Mouse (Mus musculus): ENCODE results near the gene Chn2. TPM values are rescaled to one million over a fixed set of nuclear protein-coding genes. Genes with fewer than 3 reads are reported as not detected.

The Chn2 gene
- polyA plus RNA-seq, 1 experiment = 22.8 TPM

DNA sequence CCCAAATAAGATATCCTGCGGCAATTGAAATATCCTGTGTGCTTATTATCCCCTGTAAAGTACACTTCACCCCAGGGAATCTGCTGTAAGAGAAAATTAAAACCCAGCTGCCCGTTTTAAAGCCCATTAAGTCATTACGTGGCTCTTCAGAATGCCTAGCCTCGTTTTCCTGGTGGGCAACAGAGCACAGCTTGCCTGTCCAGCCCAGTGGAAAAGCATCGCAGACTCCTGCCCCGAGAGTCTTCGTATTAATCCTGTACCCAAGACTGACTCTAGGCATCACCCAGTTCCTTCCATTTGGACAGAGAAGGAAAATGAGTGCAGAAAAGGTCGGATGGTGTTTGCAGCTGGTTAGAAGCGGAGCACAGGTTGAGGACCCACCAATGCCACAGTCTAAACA, 29.0 kb upstream of the Chn2 start:
- no peak overlapping the region for H3K4me3 ChIP-seq (ENCODE audit: insufficient read depth, low read depth, low read length)
- no peaks in the 10 kb centered on the region for H3K36me3 ChIP-seq (ENCODE audit: control insufficient read depth, insufficient read depth, low read length)
- no peak for DNase-seq
- no peak overlapping the region for H3K27ac ChIP-seq (ENCODE audit: insufficient read depth, low read depth, low read length)
- WGBS = 67% methylated on average over 9 of the region's 9 CpGs
- no peaks in the 10 kb centered on the region for H3K27me3 ChIP-seq (replicated peaks; ENCODE audit: control insufficient read depth, insufficient read depth, low read length)
- TF ChIP-seq POLR2A (IDR thresholded peaks at IDR 0.05; ENCODE audit: low read depth, low read length) = no peak
- H3K4me1 ChIP-seq (ENCODE audit: control insufficient read depth, insufficient read depth, low read length) = no peaks in the 10 kb centered on the region

GRCm38 (mm10) chr6:54012163-54012562, 27.2 kb upstream of the Chn2 start:
- no peaks in the 10 kb centered on the region for H3K4me1 ChIP-seq (ENCODE audit: control insufficient read depth, insufficient read depth, low read length)
- 92% methylated on average over 1 of the region's 1 CpGs for WGBS
- H3K36me3 ChIP-seq (ENCODE audit: control insufficient read depth, insufficient read depth, low read length) = no peaks in the 10 kb centered on the region
- no peak overlapping the region for H3K27ac ChIP-seq (ENCODE audit: insufficient read depth, low read depth, low read length)
- no peak for TF ChIP-seq CTCF (conservative IDR thresholded peaks at IDR 0.05; ENCODE audit: insufficient read depth, insufficient read length, low read depth, low read length)
- TF ChIP-seq POLR2A (IDR thresholded peaks at IDR 0.05; ENCODE audit: low read depth, low read length) = no peak
- H3K4me3 ChIP-seq (ENCODE audit: insufficient read depth, low read depth, low read length) = no peak overlapping the region
- no peak for DNase-seq
- H3K27me3 ChIP-seq (replicated peaks; ENCODE audit: control insufficient read depth, insufficient read depth, low read length) = no peaks in the 10 kb centered on the region

DNA sequence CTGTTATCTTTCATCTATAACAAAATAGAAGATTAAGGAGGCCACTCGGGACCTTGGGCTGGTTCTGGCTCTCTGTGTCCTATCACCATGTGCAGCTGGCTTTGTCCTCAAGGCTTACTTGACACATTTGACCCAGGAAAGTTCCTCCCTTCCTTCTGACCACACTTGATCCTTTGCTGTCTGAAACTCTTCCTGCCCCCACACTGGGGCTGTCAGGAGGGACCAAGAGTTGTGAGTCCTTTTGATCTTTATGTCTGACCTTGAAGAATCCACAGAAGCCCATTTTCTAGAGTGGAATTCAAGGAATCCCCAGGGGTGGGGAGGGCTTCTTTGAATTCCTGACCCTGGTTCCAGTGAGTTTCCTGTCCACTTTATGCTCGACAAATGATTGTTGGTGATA, 21.3 kb upstream of the Chn2 start:
- H3K4me3 ChIP-seq (ENCODE audit: insufficient read depth, low read depth, low read length) = no peak overlapping the region
- WGBS = 54% methylated on average over 2 of the region's 2 CpGs
- DNase-seq = peak; percentile 76

DNA sequence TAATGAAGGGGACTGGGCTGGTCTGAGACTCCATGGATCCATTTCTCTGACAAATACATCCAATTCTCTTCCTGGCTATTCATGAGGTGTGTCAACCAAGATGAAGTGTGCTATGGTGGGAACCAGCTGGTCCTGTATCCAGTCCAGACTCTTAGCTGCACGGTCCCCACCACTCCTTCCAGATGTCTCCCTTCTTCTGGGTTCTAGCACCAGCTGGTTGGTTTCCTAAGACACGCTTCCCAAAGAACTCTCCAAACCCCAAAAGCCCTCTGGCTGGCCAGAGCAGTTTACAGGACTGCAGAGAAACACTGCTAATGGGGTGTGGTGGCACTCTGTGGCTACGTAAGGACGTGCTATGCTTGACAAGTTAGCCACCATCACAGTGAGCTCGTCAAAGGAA, 20.5 kb upstream of the Chn2 start:
- DNase-seq = no peak

More for the DNA sequence above, 21.3 kb upstream of the Chn2 start:
- H3K4me1 ChIP-seq (ENCODE audit: control insufficient read depth, insufficient read depth, low read length) = peaks cover 2% of the 10 kb centered on the region; the same call in 1 of the 2 replicates
- no peaks in the 10 kb centered on the region for H3K27me3 ChIP-seq (replicated peaks; ENCODE audit: control insufficient read depth, insufficient read depth, low read length)
- H3K27ac ChIP-seq (ENCODE audit: insufficient read depth, low read depth, low read length) = no peak overlapping the region
- TF ChIP-seq POLR2A (IDR thresholded peaks at IDR 0.05; ENCODE audit: low read depth, low read length) = no peak
- no peak for TF ChIP-seq CTCF (conservative IDR thresholded peaks at IDR 0.05; ENCODE audit: insufficient read depth, insufficient read length, low read depth, low read length)
- no peaks in the 10 kb centered on the region for H3K36me3 ChIP-seq (ENCODE audit: control insufficient read depth, insufficient read depth, low read length)

GRCm38 (mm10) chr6:54021123-54021789, 18.1 kb upstream of the Chn2 start:
- Histone ChIP-seq H3K27me3 (replicated peaks; ENCODE audit: control insufficient read depth, insufficient read depth, low read length) (no peaks in the 10 kb centered on the region), H3K4me1 (ENCODE audit: control insufficient read depth, insufficient read depth, low read length) (peaks cover 2% of the 10 kb centered on the region; the same call in 1 of the 2 replicates), H3K4me3 (ENCODE audit: insufficient read depth, low read depth, low read length) (no peak overlapping the region), H3K36me3 (ENCODE audit: control insufficient read depth, insufficient read depth, low read length) (no peaks in the 10 kb centered on the region), H3K27ac (ENCODE audit: insufficient read depth, low read depth, low read length) (peak overlapping the region; percentile 69)
- TF ChIP-seq CTCF (conservative IDR thresholded peaks at IDR 0.05; ENCODE audit: insufficient read depth, insufficient read length, low read depth, low read length) (no peak), POLR2A (IDR thresholded peaks at IDR 0.05; ENCODE audit: low read depth, low read length) (no peak)
- peak; percentile 89 for DNase-seq
- WGBS = 24% methylated on average over 15 of the region's 15 CpGs

More for the DNA sequence above, 20.5 kb upstream of the Chn2 start:
- no peak overlapping the region for H3K4me3 ChIP-seq (ENCODE audit: insufficient read depth, low read depth, low read length)
- H3K36me3 ChIP-seq (ENCODE audit: control insufficient read depth, insufficient read depth, low read length) = no peaks in the 10 kb centered on the region
- peaks cover 2% of the 10 kb centered on the region; the same call in 1 of the 2 replicates for H3K4me1 ChIP-seq (ENCODE audit: control insufficient read depth, insufficient read depth, low read length)
- H3K27ac ChIP-seq (ENCODE audit: insufficient read depth, low read depth, low read length) = no peak overlapping the region
- no peak for TF ChIP-seq POLR2A (IDR thresholded peaks at IDR 0.05; ENCODE audit: low read depth, low read length)
- no peak for TF ChIP-seq CTCF (conservative IDR thresholded peaks at IDR 0.05; ENCODE audit: insufficient read depth, insufficient read length, low read depth, low read length)
- WGBS = 78% methylated on average over 5 of the region's 5 CpGs
- no peaks in the 10 kb centered on the region for H3K27me3 ChIP-seq (replicated peaks; ENCODE audit: control insufficient read depth, insufficient read depth, low read length)

DNA sequence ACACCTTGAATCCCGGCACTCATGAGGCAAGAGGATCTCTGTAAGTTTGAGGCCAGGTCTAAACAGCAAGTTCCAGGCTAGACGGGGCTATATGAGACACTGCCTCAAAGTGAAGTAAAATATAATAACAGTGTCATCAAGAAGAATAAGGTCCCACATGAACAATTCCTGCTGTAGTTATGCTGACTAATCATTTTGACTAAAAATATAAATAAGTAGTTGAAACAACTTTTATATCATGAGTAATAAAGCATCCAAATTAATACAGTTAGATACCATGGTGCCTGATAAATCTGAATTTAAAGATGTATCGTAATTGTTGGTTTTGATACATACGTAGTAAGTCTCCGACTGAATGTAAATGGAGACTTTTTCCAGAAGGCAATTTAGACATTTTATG, 15.5 kb upstream of the Chn2 start:
- DNase-seq = no peak
- Histone ChIP-seq H3K27ac (ENCODE audit: insufficient read depth, low read depth, low read length) (no peak overlapping the region), H3K4me1 (ENCODE audit: control insufficient read depth, insufficient read depth, low read length) (peaks cover 2% of the 10 kb centered on the region; the same call in 1 of the 2 replicates), H3K36me3 (ENCODE audit: control insufficient read depth, insufficient read depth, low read length) (no peaks in the 10 kb centered on the region), H3K4me3 (ENCODE audit: insufficient read depth, low read depth, low read length) (no peak overlapping the region), H3K27me3 (replicated peaks; ENCODE audit: control insufficient read depth, insufficient read depth, low read length) (no peaks in the 10 kb centered on the region)
- WGBS = 95% methylated on average over 5 of the region's 5 CpGs
- no peak for TF ChIP-seq POLR2A (IDR thresholded peaks at IDR 0.05; ENCODE audit: low read depth, low read length)
- TF ChIP-seq CTCF (conservative IDR thresholded peaks at IDR 0.05; ENCODE audit: insufficient read depth, insufficient read length, low read depth, low read length) = no peak

DNA sequence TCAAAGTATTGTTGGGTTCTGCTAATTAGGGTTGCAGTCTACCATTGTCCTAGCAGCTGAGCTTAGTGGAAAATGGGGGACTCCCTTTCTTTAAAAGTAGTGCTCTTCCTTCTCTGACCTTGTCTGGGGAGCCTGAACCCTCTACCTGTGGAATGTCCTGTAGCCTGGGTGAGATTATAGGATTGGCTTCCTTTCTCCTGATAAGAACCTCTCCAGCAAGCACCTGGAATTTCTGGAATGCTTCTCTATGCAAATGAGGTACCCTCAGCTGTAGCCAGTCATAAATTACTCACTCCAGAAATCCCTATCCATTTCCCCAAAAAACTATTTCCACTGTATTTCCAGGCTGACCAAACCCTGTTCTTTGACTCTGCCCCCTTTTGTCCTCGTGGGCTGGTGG, 10.6 kb upstream of the Chn2 start:
- Histone ChIP-seq H3K27me3 (replicated peaks; ENCODE audit: control insufficient read depth, insufficient read depth, low read length) (no peaks in the 10 kb centered on the region), H3K4me3 (ENCODE audit: insufficient read depth, low read depth, low read length) (no peak overlapping the region), H3K36me3 (ENCODE audit: control insufficient read depth, insufficient read depth, low read length) (no peaks in the 10 kb centered on the region), H3K4me1 (ENCODE audit: control insufficient read depth, insufficient read depth, low read length) (no peaks in the 10 kb centered on the region), H3K27ac (ENCODE audit: insufficient read depth, low read depth, low read length) (peak overlapping the region; percentile 6; the same call in 1 of the 2 replicates)
- DNase-seq = peak; percentile 38
- 25% methylated on average over 1 of the region's 1 CpGs for WGBS
- TF ChIP-seq POLR2A (IDR thresholded peaks at IDR 0.05; ENCODE audit: low read depth, low read length) = no peak
- no peak for TF ChIP-seq CTCF (conservative IDR thresholded peaks at IDR 0.05; ENCODE audit: insufficient read depth, insufficient read length, low read depth, low read length)

Measured in kidney, adult 2 months (tissue).